Mouse (Mus musculus) forebrain, postnatal 0 days (tissue): ENCODE results near the gene Adra1b. TPM values are rescaled to one million over a fixed set of nuclear protein-coding genes. Genes with fewer than 3 reads are reported as not detected.

Experiments
- ATAC-seq: fragments of 200-750 bp; cut with Nextera tagmentation; 2 replicates; pipeline ENCODE4 v1.8.0; 2017; ENCODE audit warnings: mild to moderate bottlenecking, moderate library complexity
- DNase-seq: peaks from one replicate; pipeline ENCODE4 v3.0.0-alpha.2; 2015
- H3K27ac ChIP-seq: fragments of 300-500 bp; sonication (generic); 2 replicates; pipeline ENCODE4 v1.5.1; 2014; ENCODE audit warnings: low read depth, mild to moderate bottlenecking, antibody characterized with exemption, low read length, moderate library complexity, mixed read lengths
- H3K27me3 ChIP-seq: fragments of 300-500 bp; sonication (generic); 2 replicates; pipeline ENCODE4 v1.6.1; 2014; ENCODE audit warnings: mild to moderate bottlenecking, low read length, mixed read lengths; ENCODE audit not compliant: insufficient read depth
- H3K36me3 ChIP-seq: fragments of 300-500 bp; sonication (generic); 2 replicates; pipeline ENCODE4 v1.6.1; 2014; ENCODE audit warnings: mild to moderate bottlenecking, moderate library complexity; ENCODE audit not compliant: insufficient read depth
- H3K4me1 ChIP-seq: fragments of 300-500 bp; sonication (generic); 2 replicates; pipeline ENCODE4 v1.6.1; 2014; ENCODE audit warnings: antibody characterized with exemption; ENCODE audit not compliant: insufficient read depth
- H3K4me2 ChIP-seq: fragments of 300-500 bp; sonication (generic); 2 replicates; pipeline ENCODE4 v1.6.1; 2014; ENCODE audit warnings: low read depth, mild to moderate bottlenecking, moderate library complexity
- H3K4me3 ChIP-seq: fragments of 300-500 bp; sonication (generic); 2 replicates; pipeline ENCODE4 v1.5.1; 2014; ENCODE audit warnings: low read depth, low read length, mixed read lengths
- H3K9ac ChIP-seq: fragments of 300-500 bp; sonication (generic); 2 replicates; pipeline ENCODE4 v1.6.1; 2014; ENCODE audit warnings: mild to moderate bottlenecking
- H3K9me3 ChIP-seq: fragments of 300-500 bp; sonication (generic); 2 replicates; pipeline ENCODE4 v1.6.1; 2016; ENCODE audit warnings: low read length
- CTCF ChIP-seq: sonication (generic); IDR thresholded peaks from 2 replicates; pipeline ENCODE4 v1.5.1; 2016; ENCODE audit warnings: antibody characterized with exemption, control low read depth, low read depth
- WGBS: fragments of 180-500 bp; shearing (Covaris S2); extraction: QIAGEN DNeasy Blood & Tissue Kit; methylation state at CpG from one replicate; pipeline ENCODE4 v1.1.7; 2014; 5-methylcytosine and 5-hydroxymethylcytosine counted together
- polyA plus RNA-seq: library from polyadenylated mRNA; unstranded; fragments of >200 nt; fragmentation: Nextera tagmentation; extraction: Ambion mirVana; gene quantifications from 2 replicates; pipeline ENCODE4 v1.2.1, GENCODE M21; 2015
- total RNA-seq: library from RNA; depleted of rRNA; stranded (reverse); fragments of >200 nt; gene quantifications from 2 replicates; pipeline ENCODE4 v1.2.3, GENCODE M21; 2014

The Adra1b gene
- total and polyA plus RNA-seq, 2 experiments from 2014 or later = 6.5 to 12.1 TPM

DNA sequence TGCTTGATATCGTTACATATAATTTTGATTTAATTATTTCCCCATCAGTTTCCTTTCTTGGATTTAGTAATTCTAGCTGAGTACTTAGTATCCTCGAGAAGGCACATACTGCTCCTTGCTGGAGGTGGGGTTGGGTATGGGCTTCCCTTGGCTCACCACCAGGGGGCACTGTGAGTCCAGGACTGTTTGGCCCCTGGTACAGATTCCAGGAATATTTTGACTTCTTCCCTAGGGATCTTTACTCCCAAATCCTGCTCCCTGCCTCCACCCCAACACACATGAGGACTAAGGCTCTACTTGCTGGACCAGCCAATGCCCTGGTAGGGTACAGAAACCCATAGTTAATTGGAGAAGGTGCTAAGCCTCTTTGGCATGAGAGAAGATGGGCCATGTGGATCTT is 117.2 kb downstream of the Adra1b start:
- DNase-seq = peak; percentile 67
- no peak overlapping the region for H3K9ac ChIP-seq
- 11% methylated on average over 2 of the region's 2 CpGs for WGBS
- H3K4me3 ChIP-seq = no peak overlapping the region
- H3K27ac ChIP-seq = no peak overlapping the region
- no peaks in the 10 kb centered on the region for H3K9me3 ChIP-seq
- peak; percentile 60; the same call in 1 of the 2 replicates for ATAC-seq
- H3K4me1 ChIP-seq = no peaks in the 10 kb centered on the region
- TF ChIP-seq CTCF = peak; percentile 85
- H3K4me2 ChIP-seq = no peak overlapping the region
- no peaks in the 10 kb centered on the region for H3K36me3 ChIP-seq
- H3K27me3 ChIP-seq = no peaks in the 10 kb centered on the region

DNA sequence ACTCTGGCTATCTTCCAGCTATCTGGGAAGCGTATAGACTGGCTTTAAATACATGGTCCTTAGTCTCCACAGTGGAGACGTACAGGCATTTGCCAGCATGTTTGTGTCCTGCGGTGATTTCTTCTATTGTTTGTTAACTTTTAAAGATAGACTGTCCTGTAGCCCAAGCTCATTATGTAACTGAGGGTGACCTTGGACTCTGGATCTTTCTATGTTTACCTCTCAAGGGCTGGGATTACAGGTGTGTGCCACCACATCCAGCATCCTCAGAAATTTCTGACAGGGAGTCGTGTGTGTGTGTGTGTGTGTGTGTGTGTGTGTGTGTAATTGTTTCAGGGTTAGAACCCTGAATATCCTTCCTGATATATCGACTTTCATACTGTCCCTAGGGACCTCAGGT is 117.9 kb downstream of the Adra1b start:
- H3K9me3 ChIP-seq = no peaks in the 10 kb centered on the region
- TF ChIP-seq CTCF = no peak
- WGBS = 73% methylated on average over 5 of the region's 5 CpGs

DNA sequence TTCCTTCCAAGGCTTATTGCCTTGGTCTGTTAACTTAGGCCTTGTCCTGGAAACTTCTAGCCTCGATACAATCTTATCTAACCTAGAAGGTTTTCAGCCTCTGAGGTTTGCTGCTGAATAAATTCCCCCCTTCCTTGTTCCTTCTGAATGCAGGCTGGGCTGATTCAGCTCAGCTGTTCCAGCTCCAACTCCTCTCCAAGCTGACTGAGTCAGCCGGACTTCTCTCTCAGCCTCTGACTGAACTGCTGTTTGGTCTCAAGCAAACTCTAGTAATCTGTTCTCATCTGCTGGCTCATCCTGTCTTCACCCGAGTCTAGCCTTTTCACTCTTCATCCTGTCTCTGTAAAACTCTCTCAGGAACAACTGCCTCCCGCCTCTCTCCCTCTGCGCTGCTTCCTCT is 121.5 kb downstream of the Adra1b start:
- Histone ChIP-seq H3K27me3 (peaks cover 14% of the 10 kb centered on the region; the same call in 1 of the 2 replicates), H3K4me3 (no peak overlapping the region), H3K4me2 (no peak overlapping the region), H3K9ac (no peak overlapping the region), H3K4me1 (peaks cover 3% of the 10 kb centered on the region; the same call in 1 of the 2 replicates), H3K9me3 (no peaks in the 10 kb centered on the region), H3K27ac (no peak overlapping the region), H3K36me3 (no peaks in the 10 kb centered on the region)
- TF ChIP-seq CTCF = no peak
- WGBS = 84% methylated on average over 5 of the region's 5 CpGs
- DNase-seq = no peak
- ATAC-seq = no peak

More for the DNA sequence above, 117.9 kb downstream of the Adra1b start:
- no peaks in the 10 kb centered on the region for H3K4me1 ChIP-seq
- H3K9ac ChIP-seq = no peak overlapping the region
- no peak overlapping the region for H3K4me2 ChIP-seq
- no peaks in the 10 kb centered on the region for H3K36me3 ChIP-seq
- H3K4me3 ChIP-seq = no peak overlapping the region
- no peaks in the 10 kb centered on the region for H3K27me3 ChIP-seq
- H3K27ac ChIP-seq = no peak overlapping the region
- no peak for DNase-seq
- no peak for ATAC-seq

DNA sequence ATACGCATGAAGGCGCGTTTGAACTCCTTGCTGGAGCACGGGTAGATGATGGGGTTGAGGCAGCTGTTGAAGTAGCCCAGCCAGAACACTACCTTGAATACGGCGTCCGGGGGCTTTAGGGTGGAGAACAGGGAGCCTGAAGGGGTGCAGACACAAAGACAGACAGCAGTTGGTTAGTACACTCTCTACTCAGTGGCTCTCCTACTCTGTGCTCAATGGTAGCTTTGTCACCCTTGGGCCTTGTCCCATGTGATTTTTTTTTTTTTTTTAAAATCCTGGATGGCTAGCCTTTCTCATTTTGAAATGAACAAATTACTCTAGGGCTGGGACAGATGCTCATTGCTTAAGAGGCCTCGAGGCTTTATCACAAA is 124.7 kb downstream of the Adra1b start:
- H3K4me1 ChIP-seq = peaks cover 3% of the 10 kb centered on the region; the same call in 1 of the 2 replicates
- no peak for TF ChIP-seq CTCF
- no peaks in the 10 kb centered on the region for H3K36me3 ChIP-seq
- no peak overlapping the region for H3K9ac ChIP-seq
- ATAC-seq = no peak
- peaks cover 14% of the 10 kb centered on the region; the same call in 1 of the 2 replicates for H3K27me3 ChIP-seq
- 23% methylated on average over 8 of the region's 8 CpGs for WGBS
- no peak overlapping the region for H3K27ac ChIP-seq
- H3K9me3 ChIP-seq = no peaks in the 10 kb centered on the region
- no peak for DNase-seq
- peak overlapping the region; percentile 32 for H3K4me3 ChIP-seq
- H3K4me2 ChIP-seq = peak overlapping the region; percentile 51

DNA sequence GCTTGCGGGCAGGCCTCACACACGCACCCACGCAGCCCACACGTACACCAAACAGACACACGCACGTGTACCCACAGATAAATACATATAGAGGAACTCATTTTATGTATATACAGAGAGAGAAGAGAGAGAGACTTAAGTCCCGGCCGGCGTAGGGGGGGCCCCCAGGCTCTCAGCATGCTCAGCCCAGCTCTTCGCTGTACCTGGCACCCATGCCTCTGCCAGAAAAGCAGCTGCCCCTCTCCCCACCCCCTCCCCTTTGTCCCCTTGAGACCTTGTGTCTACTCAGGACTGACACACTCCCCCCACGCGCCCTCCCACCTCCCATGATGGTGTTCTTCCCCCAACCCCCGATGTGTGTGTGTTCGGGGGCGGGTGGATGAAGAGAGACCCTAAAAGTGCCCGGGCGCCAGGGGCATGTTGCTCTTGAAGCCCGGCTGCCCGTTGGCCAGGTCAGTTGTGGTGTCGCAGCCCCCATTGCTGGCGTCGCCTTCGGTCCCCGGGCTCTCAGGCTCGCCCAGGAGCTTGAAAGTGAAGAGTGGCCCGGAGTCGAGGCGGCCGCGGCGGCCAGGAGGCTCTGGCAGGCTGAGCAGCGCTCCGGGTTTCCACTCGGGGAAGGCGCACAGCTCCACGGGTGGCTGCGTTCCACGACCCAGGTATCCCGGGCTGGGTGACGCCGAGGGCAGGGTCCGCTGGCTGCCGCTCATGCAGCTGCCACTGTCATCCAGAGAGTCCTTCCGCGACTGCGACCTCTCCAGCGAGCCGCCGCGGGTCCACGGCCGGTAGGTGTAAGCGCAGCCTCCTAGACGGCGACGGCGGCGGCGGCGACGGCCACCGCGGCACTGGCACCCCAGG is 125.3 kb downstream of the Adra1b start:
- Histone ChIP-seq H3K9me3 (no peaks in the 10 kb centered on the region), H3K4me1 (peaks cover 3% of the 10 kb centered on the region; the same call in 1 of the 2 replicates), H3K27me3 (peaks cover 14% of the 10 kb centered on the region; the same call in 1 of the 2 replicates), H3K36me3 (no peaks in the 10 kb centered on the region), H3K4me2 (peak overlapping the region; percentile 51), H3K4me3 (peak overlapping the region; percentile 32), H3K9ac (no peak overlapping the region), H3K27ac (no peak overlapping the region)
- peak; percentile 10 for DNase-seq
- WGBS = 15% methylated on average over 63 of the region's 63 CpGs
- no peak for TF ChIP-seq CTCF
- ATAC-seq = peak; percentile 48

DNA sequence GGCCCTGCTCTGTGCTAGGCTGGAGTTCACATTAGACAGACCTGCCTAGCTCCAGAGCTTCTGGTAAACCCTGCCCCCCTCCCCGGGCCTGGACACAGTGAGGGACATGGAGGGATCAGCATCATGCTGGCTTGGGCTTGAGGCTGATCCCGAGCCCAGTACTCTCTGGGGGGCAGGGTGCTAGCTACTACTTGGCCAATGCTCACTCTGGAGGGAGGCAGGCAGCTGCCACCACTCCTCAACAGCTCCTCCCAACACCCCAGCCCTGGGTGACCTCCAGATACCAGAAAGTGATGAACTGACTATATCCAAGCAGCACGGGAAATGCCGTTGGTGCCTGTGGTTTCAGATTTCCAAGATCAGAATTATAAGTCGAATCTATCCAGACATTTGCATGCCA is 127.3 kb downstream of the Adra1b start:
- ATAC-seq (no peak), DNase-seq (no peak)
- no peak overlapping the region for H3K9ac ChIP-seq
- H3K27ac ChIP-seq = no peak overlapping the region
- H3K4me1 ChIP-seq = peaks cover 3% of the 10 kb centered on the region; the same call in 1 of the 2 replicates
- H3K4me2 ChIP-seq = no peak overlapping the region
- H3K9me3 ChIP-seq = no peaks in the 10 kb centered on the region
- no peaks in the 10 kb centered on the region for H3K36me3 ChIP-seq
- no peak for TF ChIP-seq CTCF
- H3K4me3 ChIP-seq = no peak overlapping the region
- WGBS = 59% methylated on average over 5 of the region's 5 CpGs
- peaks cover 17% of the 10 kb centered on the region; the same call in 1 of the 2 replicates for H3K27me3 ChIP-seq

DNA sequence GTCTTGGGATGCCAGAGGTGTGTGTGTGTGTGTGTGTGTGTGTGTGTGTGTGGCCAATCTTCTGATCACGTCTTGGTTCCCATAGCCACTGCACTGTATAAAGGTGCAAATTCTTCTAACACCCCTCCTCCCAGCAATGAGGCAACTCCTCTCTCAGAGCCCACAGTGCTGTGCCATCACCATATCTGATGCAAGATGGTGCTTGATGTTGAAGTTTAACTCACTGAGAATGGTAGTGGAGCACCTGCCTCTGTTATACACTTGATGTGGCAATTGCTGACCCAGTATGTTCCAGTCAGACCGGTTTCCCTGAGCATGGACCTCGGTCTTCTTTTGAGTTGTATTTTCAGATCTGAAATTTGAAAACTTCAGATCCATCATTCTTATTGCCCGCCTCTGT is 130.9 kb downstream of the Adra1b start:
- no peak overlapping the region for H3K4me3 ChIP-seq
- no peak overlapping the region for H3K9ac ChIP-seq
- peaks cover 6% of the 10 kb centered on the region; the same call in 1 of the 2 replicates for H3K27me3 ChIP-seq
- no peaks in the 10 kb centered on the region for H3K36me3 ChIP-seq
- no peak for DNase-seq
- ATAC-seq = no peak
- 88% methylated on average over 4 of the region's 4 CpGs for WGBS
- H3K4me2 ChIP-seq = no peak overlapping the region
- no peaks in the 10 kb centered on the region for H3K9me3 ChIP-seq
- TF ChIP-seq CTCF = no peak
- H3K4me1 ChIP-seq = no peaks in the 10 kb centered on the region
- H3K27ac ChIP-seq = no peak overlapping the region
